Mouse (Mus musculus) G1E-ER4 (cell line): ENCODE data around the gene Celf2. TPM values are rescaled to one million over a fixed set of nuclear protein-coding genes. Genes with fewer than 3 reads are reported as not detected.

Experiments used
- GATA1 ChIP-seq: IDR thresholded peaks from one replicate; pipeline ENCODE4 v1.8.0; 2012; ENCODE audit warnings: low read length, inconsistent platforms
- polyA plus RNA-seq: library from polyadenylated mRNA; stranded (reverse); fragments of >175 nt; gene quantifications from 2 replicates; pipeline ENCODE4 v1.2.3, GENCODE M21; 2012

Gene Celf2
- polyA plus RNA-seq, 1 experiment = 0.32 TPM

GRCm38 (mm10) chr2:7438721-7439282 lies 70.6 kb downstream of the Celf2 start:
- TF ChIP-seq GATA1 = no peak

GRCm38 (mm10) chr2:7426481-7426880 lies 82.9 kb downstream of the Celf2 start:
- TF ChIP-seq GATA1 = no peak

GRCm38 (mm10) chr2:7400530-7400929 lies 108.8 kb downstream of the Celf2 start:
- TF ChIP-seq GATA1 = no peak

GRCm38 (mm10) chr2:7395935-7396334 lies 113.4 kb downstream of the Celf2 start:
- no peak for TF ChIP-seq GATA1

DNA sequence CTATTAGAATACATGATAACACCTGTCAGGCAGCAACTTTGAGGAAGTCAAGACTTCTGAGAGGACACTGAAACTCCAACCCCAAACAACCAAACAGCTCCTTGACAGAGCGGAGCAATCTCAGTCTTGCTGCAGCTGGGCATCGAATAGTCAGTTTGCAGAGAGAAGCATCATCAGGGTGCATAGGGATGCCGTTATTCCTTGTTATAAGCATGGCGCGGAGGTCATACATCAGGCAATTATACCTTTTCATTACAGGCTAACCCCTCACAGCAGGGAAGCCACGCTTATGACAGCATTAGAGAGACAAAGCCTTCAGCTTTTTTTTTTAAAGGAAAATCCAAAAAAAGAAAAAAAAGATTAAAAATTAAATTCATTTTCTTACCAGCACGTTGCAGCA lies 113.9 kb downstream of the Celf2 start:
- TF ChIP-seq GATA1 = no peak

DNA sequence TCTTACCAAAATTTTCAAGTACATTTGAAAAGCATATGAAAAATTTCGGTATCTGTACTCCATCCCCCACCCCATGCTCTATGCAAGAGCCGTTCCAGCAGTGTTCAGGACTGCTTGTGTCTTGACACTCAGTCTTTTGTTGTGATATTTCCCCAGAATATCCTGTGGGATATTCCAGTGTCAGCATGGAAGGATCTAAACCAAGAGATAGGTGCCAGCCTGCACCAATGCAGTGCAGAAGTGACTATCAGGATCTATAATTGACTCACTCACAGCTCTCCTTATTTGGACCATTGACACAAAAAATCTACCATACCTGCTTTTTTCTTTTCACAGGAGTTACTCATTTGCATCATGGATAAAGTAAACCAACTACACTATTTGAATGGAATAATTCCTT lies 116.9 kb downstream of the Celf2 start:
- no peak for TF ChIP-seq GATA1

DNA sequence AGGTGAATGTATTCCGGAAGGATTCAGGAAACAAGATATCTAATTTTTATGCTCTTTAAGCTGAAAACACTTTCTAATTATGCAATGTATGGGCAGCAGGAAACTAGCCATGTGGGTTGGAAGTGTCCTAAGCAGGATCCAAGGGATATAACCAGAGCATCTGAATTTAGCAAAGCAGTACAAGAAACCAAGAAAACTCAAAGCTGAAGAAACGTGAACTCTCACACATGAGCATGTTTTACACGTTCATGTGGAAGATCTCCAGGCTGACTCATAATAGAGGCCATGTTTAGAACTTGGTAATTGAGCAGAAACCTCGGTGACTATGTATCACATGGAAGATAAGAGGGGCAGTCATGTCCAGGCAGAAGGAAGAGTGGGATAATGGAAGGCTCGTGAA lies 120.1 kb downstream of the Celf2 start:
- no peak for TF ChIP-seq GATA1

DNA sequence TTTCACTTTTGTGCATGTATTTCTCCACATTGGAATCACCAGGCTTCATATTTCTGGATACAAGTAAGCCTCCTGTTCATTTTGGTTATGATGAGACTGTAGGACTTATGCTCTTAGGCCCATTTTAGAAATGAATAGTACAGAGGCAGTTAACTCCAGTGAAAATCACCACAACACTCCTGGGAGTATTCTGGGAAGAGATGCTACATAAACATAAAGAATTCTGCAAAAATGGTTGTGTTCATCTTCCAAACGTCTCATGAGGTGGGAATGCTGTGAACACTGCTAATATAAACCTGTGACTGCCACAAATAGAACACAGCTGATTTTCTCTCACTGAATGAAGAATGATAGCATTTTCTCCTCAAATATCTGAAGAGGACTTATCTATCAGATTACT lies 130.6 kb downstream of the Celf2 start:
- TF ChIP-seq GATA1 = no peak

DNA sequence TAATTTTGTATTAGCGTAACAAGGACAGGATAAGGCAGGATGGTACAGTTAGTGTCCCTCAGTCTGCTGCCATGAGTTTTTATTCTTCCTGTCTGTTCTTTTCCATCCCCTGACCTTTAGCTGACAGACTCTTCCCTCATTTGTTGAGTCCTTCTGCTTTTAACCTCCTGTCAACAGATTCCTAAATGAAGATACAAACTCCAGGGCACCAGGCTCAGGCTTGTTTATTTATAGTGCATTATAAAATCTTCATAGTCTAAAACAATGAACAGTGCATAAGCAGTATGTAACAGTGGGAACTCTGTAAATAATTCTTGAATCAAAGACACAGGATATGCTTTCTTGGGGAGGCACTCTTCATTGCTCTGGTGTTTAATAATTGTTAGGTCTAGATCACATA lies 131.5 kb downstream of the Celf2 start:
- no peak for TF ChIP-seq GATA1

DNA sequence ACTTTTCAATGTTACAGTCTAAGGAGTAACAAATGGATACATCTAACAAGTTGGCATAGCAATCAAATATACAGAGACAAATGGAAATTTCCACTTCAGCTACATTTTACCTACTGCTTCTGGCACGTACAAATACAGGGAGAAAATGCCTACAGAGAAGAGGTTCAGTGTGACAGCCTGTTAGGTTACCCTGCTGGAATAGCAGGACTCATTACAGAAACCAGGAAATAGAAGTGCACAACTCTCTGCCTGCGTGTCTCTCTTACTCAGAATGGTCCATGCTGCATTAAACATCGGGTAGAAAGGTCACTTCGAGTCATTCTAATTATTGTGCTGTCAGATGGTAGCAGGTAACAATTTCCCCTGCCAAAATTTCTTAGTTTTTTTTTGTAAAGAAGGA lies 141.6 kb downstream of the Celf2 start:
- no peak for TF ChIP-seq GATA1

DNA sequence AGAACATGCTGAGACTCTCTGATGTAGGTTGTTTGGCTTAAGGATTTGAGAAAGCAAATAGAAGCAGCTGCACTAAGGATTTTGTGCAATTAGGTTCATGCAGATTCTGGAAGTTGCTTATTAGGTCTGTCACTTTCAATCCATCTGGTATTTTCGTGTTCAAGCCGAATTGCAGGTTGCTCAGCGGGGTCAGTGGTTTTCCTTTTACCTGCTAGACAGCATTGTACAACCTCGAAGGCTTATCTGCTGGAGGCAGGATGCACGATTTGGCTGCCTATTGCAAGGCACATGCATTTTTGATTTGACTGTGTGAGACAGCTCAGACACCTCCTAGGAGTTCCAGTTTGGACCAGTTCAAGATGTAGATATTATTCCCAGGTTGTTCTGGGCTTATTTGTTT lies 149.8 kb downstream of the Celf2 start:
- TF ChIP-seq GATA1 = no peak

DNA sequence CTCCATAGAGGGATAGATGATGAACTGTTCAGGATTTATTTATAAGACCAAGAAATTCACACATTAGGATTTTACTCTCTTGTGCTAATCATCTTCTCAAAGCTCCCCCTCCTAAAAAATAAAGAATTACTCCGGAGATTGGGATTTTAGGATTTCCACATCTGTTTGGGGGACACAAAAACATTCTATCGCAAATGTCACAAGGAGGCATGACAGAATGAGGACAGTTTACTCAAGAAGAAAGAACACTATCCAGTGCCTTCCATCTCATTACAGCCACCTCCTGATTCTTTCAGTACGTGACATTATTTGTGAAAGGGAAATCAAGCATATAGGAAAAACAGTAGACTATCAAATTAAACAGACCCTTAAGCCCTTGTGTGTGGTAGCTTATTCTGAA lies 150.5 kb downstream of the Celf2 start:
- TF ChIP-seq GATA1 = no peak

GRCm38 (mm10) chr2:7351234-7351633 lies 158.1 kb downstream of the Celf2 start:
- no peak for TF ChIP-seq GATA1

- TF ChIP-seq GATA1 = no peak
Observed at GRCm38 (mm10) chr2:7346703-7347461, 162.5 kb downstream of the Celf2 start.

DNA sequence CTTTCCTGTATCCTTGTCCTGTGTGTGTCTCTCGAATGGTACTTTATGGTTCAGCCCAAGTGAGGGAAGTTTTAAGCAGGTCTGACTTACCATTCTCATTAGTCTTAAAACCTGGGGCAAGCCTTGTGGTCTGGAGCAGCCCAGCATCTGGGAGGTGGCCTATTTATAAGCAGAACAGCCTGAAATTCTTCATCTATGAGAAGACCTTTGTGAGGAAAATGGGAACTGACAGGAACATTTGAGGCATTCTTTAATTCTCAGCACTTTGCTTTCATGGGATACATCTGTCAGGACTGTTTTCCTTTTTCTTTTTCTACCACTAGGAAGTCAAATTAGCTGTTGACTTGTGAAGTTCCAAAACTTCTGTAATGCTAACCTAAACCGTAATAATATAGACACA lies 164.4 kb downstream of the Celf2 start:
- no peak for TF ChIP-seq GATA1

DNA sequence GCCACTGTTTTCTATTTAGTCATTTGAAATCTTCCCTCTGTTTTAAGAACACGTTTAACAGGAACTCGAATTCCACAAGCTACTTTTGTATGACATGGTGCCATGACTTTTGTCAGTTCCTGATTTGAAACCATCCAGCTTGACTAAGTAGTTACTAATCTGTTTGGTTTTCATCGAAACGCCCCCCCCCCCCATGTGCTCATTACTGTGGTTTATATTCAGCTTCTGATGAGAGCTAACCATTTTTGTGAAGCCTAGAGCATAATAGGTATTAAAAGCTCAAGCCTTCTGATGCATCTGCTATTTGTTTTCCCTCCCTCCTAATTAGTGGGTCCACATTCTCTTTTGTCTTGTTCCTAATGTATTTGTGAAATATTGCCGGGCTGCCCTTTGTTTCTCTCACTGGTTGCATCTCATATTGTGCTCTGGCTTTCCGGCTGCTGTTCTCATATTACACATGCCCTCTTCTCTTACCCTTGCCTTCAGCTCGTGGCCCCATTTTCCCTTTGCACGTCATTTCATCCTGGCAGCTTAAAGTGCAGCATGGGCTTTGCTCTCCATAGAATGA lies 166.4 kb downstream of the Celf2 start:
- TF ChIP-seq GATA1 = no peak

- no peak for TF ChIP-seq GATA1
Observed at GRCm38 (mm10) chr2:7334846-7335245, 174.5 kb downstream of the Celf2 start.
